Mouse (Mus musculus) lung, embryonic 14.5 days (tissue): ENCODE data around the gene Atrnl1. TPM values are rescaled to one million over a fixed set of nuclear protein-coding genes. Genes with fewer than 3 reads are reported as not detected.
A peak's percentile ranks its signal among the peaks of the same experiment; 100 is the strongest.

ENCODE experiments used
- ATAC-seq: fragments of 200-750 bp; cut with Nextera tagmentation; 2 replicates; pipeline ENCODE4 v1.8.0; 2017; ENCODE audit warnings: mild to moderate bottlenecking, moderate TSS enrichment, moderate library complexity; ENCODE audit not compliant: insufficient read depth
- DNase-seq: peaks from one replicate; pipeline ENCODE4 v3.0.0-alpha.2; 2015
- H3K27ac ChIP-seq: fragments of 300-500 bp; sonication (generic); 2 replicates; pipeline ENCODE4 v1.5.1; 2014; ENCODE audit warnings: low read depth, mild to moderate bottlenecking, moderate library complexity
- H3K27me3 ChIP-seq: fragments of 300-500 bp; sonication (generic); 2 replicates; pipeline ENCODE4 v1.6.1; 2014; ENCODE audit warnings: low read length, control low read depth; ENCODE audit not compliant: insufficient read depth
- H3K36me3 ChIP-seq: fragments of 300-500 bp; sonication (generic); 2 replicates; pipeline ENCODE4 v1.6.1; 2014; ENCODE audit warnings: control low read depth; ENCODE audit not compliant: insufficient read depth
- H3K4me1 ChIP-seq: fragments of 300-500 bp; sonication (generic); 2 replicates; pipeline ENCODE4 v1.6.1; 2014; ENCODE audit warnings: antibody characterized with exemption, control low read depth; ENCODE audit not compliant: insufficient read depth
- H3K4me2 ChIP-seq: fragments of 300-500 bp; sonication (generic); 2 replicates; pipeline ENCODE4 v1.6.1; 2014; ENCODE audit warnings: mild to moderate bottlenecking
- H3K4me3 ChIP-seq: fragments of 300-500 bp; sonication (generic); 2 replicates; pipeline ENCODE4 v1.5.1; 2014; ENCODE audit warnings: low read depth, low read length
- H3K9ac ChIP-seq: fragments of 300-500 bp; sonication (generic); 2 replicates; pipeline ENCODE4 v1.6.1; 2014
- H3K9me3 ChIP-seq: fragments of 300-500 bp; sonication (generic); 2 replicates; pipeline ENCODE4 v1.6.1; 2016; ENCODE audit warnings: low read depth, low read length, control low read depth
- CTCF ChIP-seq: IDR thresholded peaks from 2 replicates; pipeline ENCODE4 v1.5.1; 2016; ENCODE audit warnings: antibody characterized with exemption, low read depth
- WGBS: fragments of 180-500 bp; shearing (Covaris S2); extraction: QIAGEN DNeasy Blood & Tissue Kit; methylation state at CpG from one replicate; pipeline ENCODE4 v1.1.7; 2014; 5-methylcytosine and 5-hydroxymethylcytosine counted together
- polyA plus RNA-seq: library from polyadenylated mRNA; unstranded; fragments of >200 nt; fragmentation: Nextera tagmentation; extraction: Ambion mirVana; gene quantifications from 2 replicates; pipeline ENCODE4 v1.2.1, GENCODE M21; 2014

The Atrnl1 gene
- polyA plus RNA-seq, 1 experiment from 2014 or later = 7.1 TPM

GRCm38 (mm10) chr19:58117595-58117994 lies 506.8 kb downstream of the Atrnl1 start:
- no peak for TF ChIP-seq CTCF
- no peak overlapping the region for H3K9ac ChIP-seq
- no peaks in the 10 kb centered on the region for H3K27me3 ChIP-seq
- DNase-seq (no peak), ATAC-seq (no peak)
- H3K27ac ChIP-seq = no peak overlapping the region
- no peaks in the 10 kb centered on the region for H3K36me3 ChIP-seq
- 84% methylated on average over 6 of the region's 6 CpGs for WGBS
- no peaks in the 10 kb centered on the region for H3K4me1 ChIP-seq
- H3K9me3 ChIP-seq = no peaks in the 10 kb centered on the region
- H3K4me3 ChIP-seq = no peak overlapping the region
- H3K4me2 ChIP-seq = no peak overlapping the region

- ATAC-seq = no peak
- no peak for DNase-seq
- no peak overlapping the region for H3K27ac ChIP-seq
- H3K4me1 ChIP-seq = no peaks in the 10 kb centered on the region
- 85% methylated on average over 19 of the region's 19 CpGs for WGBS
- no peaks in the 10 kb centered on the region for H3K36me3 ChIP-seq
- H3K4me2 ChIP-seq = no peak overlapping the region
- H3K9me3 ChIP-seq = no peaks in the 10 kb centered on the region
- no peak overlapping the region for H3K4me3 ChIP-seq
- no peaks in the 10 kb centered on the region for H3K27me3 ChIP-seq
- TF ChIP-seq CTCF = peak; percentile 22; the same call in 1 of the 2 replicates
- H3K9ac ChIP-seq = no peak overlapping the region
Observed at GRCm38 (mm10) chr19:58118141-58118835, 507.5 kb downstream of the Atrnl1 start.

- H3K9ac ChIP-seq = no peak overlapping the region
- H3K27me3 ChIP-seq = no peaks in the 10 kb centered on the region
- H3K36me3 ChIP-seq = no peaks in the 10 kb centered on the region
- H3K4me3 ChIP-seq = no peak overlapping the region
- H3K9me3 ChIP-seq = no peaks in the 10 kb centered on the region
- H3K4me2 ChIP-seq = no peak overlapping the region
- no peak for DNase-seq
- H3K27ac ChIP-seq = no peak overlapping the region
- no peak for ATAC-seq
- WGBS = 84% methylated on average over 11 of the region's 11 CpGs
- no peak for TF ChIP-seq CTCF
- H3K4me1 ChIP-seq = no peaks in the 10 kb centered on the region
Observed at GRCm38 (mm10) chr19:58118864-58119263, 508.0 kb downstream of the Atrnl1 start.

GRCm38 (mm10) chr19:58119681-58120173 lies 508.9 kb downstream of the Atrnl1 start:
- Histone ChIP-seq H3K4me1 (no peaks in the 10 kb centered on the region), H3K36me3 (no peaks in the 10 kb centered on the region), H3K9ac (no peak overlapping the region), H3K4me2 (no peak overlapping the region), H3K27me3 (no peaks in the 10 kb centered on the region), H3K27ac (peak overlapping the region; percentile 22; the same call in 1 of the 2 replicates), H3K4me3 (no peak overlapping the region), H3K9me3 (no peaks in the 10 kb centered on the region)
- peak; percentile 66 for DNase-seq
- ATAC-seq = peak; percentile 74
- 27% methylated on average over 13 of the region's 13 CpGs for WGBS
- no peak for TF ChIP-seq CTCF

GRCm38 (mm10) chr19:58120661-58121060 lies 509.8 kb downstream of the Atrnl1 start:
- Histone ChIP-seq H3K9me3 (no peaks in the 10 kb centered on the region), H3K4me1 (no peaks in the 10 kb centered on the region), H3K27me3 (no peaks in the 10 kb centered on the region), H3K4me3 (no peak overlapping the region), H3K4me2 (no peak overlapping the region), H3K9ac (no peak overlapping the region), H3K36me3 (no peaks in the 10 kb centered on the region), H3K27ac (no peak overlapping the region)
- WGBS = 85% methylated on average over 9 of the region's 9 CpGs
- TF ChIP-seq CTCF = no peak
- ATAC-seq (no peak), DNase-seq (no peak)

- Histone ChIP-seq H3K4me2 (no peak overlapping the region), H3K27ac (no peak overlapping the region), H3K4me1 (no peaks in the 10 kb centered on the region), H3K27me3 (no peaks in the 10 kb centered on the region), H3K9ac (no peak overlapping the region), H3K4me3 (no peak overlapping the region), H3K9me3 (no peaks in the 10 kb centered on the region), H3K36me3 (no peaks in the 10 kb centered on the region)
- WGBS = 62% methylated on average over 6 of the region's 6 CpGs
- TF ChIP-seq CTCF = no peak
- DNase-seq = no peak
- no peak for ATAC-seq
Observed at GRCm38 (mm10) chr19:58121628-58122027, 510.8 kb downstream of the Atrnl1 start.

GRCm38 (mm10) chr19:58123620-58124019 lies 512.8 kb downstream of the Atrnl1 start:
- H3K4me1 ChIP-seq = no peaks in the 10 kb centered on the region
- H3K9ac ChIP-seq = no peak overlapping the region
- H3K27me3 ChIP-seq = no peaks in the 10 kb centered on the region
- H3K9me3 ChIP-seq = no peaks in the 10 kb centered on the region
- H3K27ac ChIP-seq = no peak overlapping the region
- H3K36me3 ChIP-seq = no peaks in the 10 kb centered on the region
- TF ChIP-seq CTCF = no peak
- WGBS = 85% methylated on average over 3 of the region's 3 CpGs
- no peak for DNase-seq
- no peak overlapping the region for H3K4me2 ChIP-seq
- no peak for ATAC-seq
- H3K4me3 ChIP-seq = no peak overlapping the region
